Mouse (Mus musculus): ENCODE measurements at regions not wholly inside any gene's neighbourhood (a gene's known extent, or its start where the extent isn't known, plus 50 kb on each side); places are given as distances from the start of the nearest gene placed in this dataset.
"Not testable (repeated sequence)": the region's sequence is repeated elsewhere in the genome, so short reads cannot be mapped to it uniquely, and the experiment has no call there.

GRCm38 (mm10) chr12:93812963-93813733, 1878.9 kb upstream of the Flrt2 start:
- DNase-seq = no peak

GRCm38 (mm10) chr12:93850944-93851520, 1841.0 kb upstream of the Flrt2 start:
- DNase-seq = no peak

- no peak for DNase-seq
Measured at GRCm38 (mm10) chr12:93851660-93852059, 1840.4 kb upstream of the Flrt2 start.

- no peak for DNase-seq
Measured at GRCm38 (mm10) chr12:93885946-93886345, 1806.1 kb upstream of the Flrt2 start.

- DNase-seq = no peak
Measured at GRCm38 (mm10) chr12:93890109-93890508, 1801.9 kb upstream of the Flrt2 start.

- DNase-seq = not testable (repeated sequence)
Measured at GRCm38 (mm10) chr12:93928541-93929238, 1763.3 kb upstream of the Flrt2 start.

- not testable (repeated sequence) for DNase-seq
Measured at GRCm38 (mm10) chr12:93929239-93929563, 1762.8 kb upstream of the Flrt2 start.

- not testable (repeated sequence) for DNase-seq
Measured at GRCm38 (mm10) chr12:93930242-93930641, 1761.8 kb upstream of the Flrt2 start.

- no peak for DNase-seq
Measured at GRCm38 (mm10) chr12:93960869-93961268, 1731.2 kb upstream of the Flrt2 start.

GRCm38 (mm10) chr12:93981307-93981706, 1710.7 kb upstream of the Flrt2 start:
- no peak for DNase-seq

GRCm38 (mm10) chr12:93991531-93991930, 1700.5 kb upstream of the Flrt2 start:
- DNase-seq = no peak

- DNase-seq = no peak
Measured at GRCm38 (mm10) chr12:93993875-93994274, 1698.2 kb upstream of the Flrt2 start.

GRCm38 (mm10) chr12:94015946-94016345, 1676.1 kb upstream of the Flrt2 start:
- DNase-seq = no peak

- DNase-seq = no peak
Measured at GRCm38 (mm10) chr12:94031364-94031763, 1660.7 kb upstream of the Flrt2 start.

GRCm38 (mm10) chr12:94047972-94048371, 1644.1 kb upstream of the Flrt2 start:
- DNase-seq = no peak

GRCm38 (mm10) chr12:94057767-94058166, 1634.3 kb upstream of the Flrt2 start:
- no peak for DNase-seq

- no peak for DNase-seq
Measured at GRCm38 (mm10) chr12:94059641-94060040, 1632.4 kb upstream of the Flrt2 start.

- no peak for DNase-seq
Measured at GRCm38 (mm10) chr12:94060336-94060735, 1631.7 kb upstream of the Flrt2 start.

GRCm38 (mm10) chr12:94066444-94067152, 1625.4 kb upstream of the Flrt2 start:
- DNase-seq = no peak

GRCm38 (mm10) chr12:94070940-94071505, 1621.0 kb upstream of the Flrt2 start:
- DNase-seq = no peak

GRCm38 (mm10) chr12:94105582-94106162, 1586.4 kb upstream of the Flrt2 start:
- no peak for DNase-seq

GRCm38 (mm10) chr12:94150143-94150542, 1541.9 kb upstream of the Flrt2 start:
- no peak for DNase-seq
